Mouse (Mus musculus) intestine, embryonic 14.5 days (tissue): Measurements from ENCODE around the gene Phospho1. TPM values are rescaled to one million over a fixed set of nuclear protein-coding genes. Genes with fewer than 3 reads are reported as not detected.
A peak's percentile ranks its signal among the peaks of the same experiment; 100 is the strongest.

Experiments
- ATAC-seq: fragments of 200-750 bp; cut with Nextera tagmentation; replicated peaks from 2 replicates; pipeline ENCODE4 v1.8.0; 2017; ENCODE audit warnings: low read depth, moderate number of reproducible peaks, moderate TSS enrichment, moderate library complexity; ENCODE audit not compliant: low FRiP score, low TSS enrichment
- DNase-seq: peaks from one replicate; pipeline ENCODE4 v3.0.0-alpha.2; 2018; ENCODE audit warnings: low spot score
- H3K27ac ChIP-seq: fragments of 300-500 bp; sonication (generic); 2 replicates; pipeline ENCODE4 v1.5.1; 2014; ENCODE audit warnings: low read depth, mild to moderate bottlenecking, control low read depth
- H3K27me3 ChIP-seq: fragments of 300-500 bp; sonication (generic); replicated peaks from 2 replicates; pipeline ENCODE4 v1.6.1; 2014; ENCODE audit warnings: low read length, control low read depth; ENCODE audit not compliant: control insufficient read depth, insufficient read depth
- H3K36me3 ChIP-seq: fragments of 300-500 bp; sonication (generic); 2 replicates; pipeline ENCODE4 v1.6.1; 2014; ENCODE audit warnings: low read length, control low read depth; ENCODE audit not compliant: control insufficient read depth, insufficient read depth
- H3K4me1 ChIP-seq: fragments of 300-500 bp; sonication (generic); replicated peaks from 2 replicates; pipeline ENCODE4 v1.6.1; 2014; ENCODE audit warnings: low read length, control low read depth, mixed read lengths; ENCODE audit not compliant: control insufficient read depth, insufficient read depth
- H3K4me2 ChIP-seq: fragments of 300-500 bp; sonication (generic); 2 replicates; pipeline ENCODE4 v1.6.1; 2014; ENCODE audit warnings: low read length
- H3K4me3 ChIP-seq: fragments of 300-500 bp; sonication (generic); 2 replicates; pipeline ENCODE4 v1.5.1; 2014; ENCODE audit warnings: low read depth, low read length, control low read depth, mixed read lengths
- H3K9ac ChIP-seq: fragments of 300-500 bp; sonication (generic); 2 replicates; pipeline ENCODE4 v1.6.1; 2014; ENCODE audit warnings: mild to moderate bottlenecking, low read length
- H3K9me3 ChIP-seq: fragments of 300-500 bp; sonication (generic); 2 replicates; pipeline ENCODE4 v1.6.1; 2016; ENCODE audit warnings: low read length, control low read depth; ENCODE audit not compliant: control insufficient read depth
- WGBS: fragments of 180-500 bp; shearing (Covaris S2); extraction: QIAGEN DNeasy Blood & Tissue Kit; methylation state at CpG from one replicate; pipeline ENCODE4 v1.1.7; 2014; 5-methylcytosine and 5-hydroxymethylcytosine counted together
- polyA plus RNA-seq: library from polyadenylated mRNA; unstranded; fragments of >200 nt; fragmentation: Nextera tagmentation; extraction: Ambion mirVana; gene quantifications from 2 replicates; pipeline ENCODE4 v1.2.1, GENCODE M21; 2014

The Phospho1 gene
- polyA plus RNA-seq, 1 experiment from 2014 or later = 0.39 TPM

GRCm38 (mm10) chr11:95819138-95819537 is 5.2 kb upstream of the Phospho1 start:
- ATAC-seq (no peak), DNase-seq (no peak)
- Histone ChIP-seq H3K4me3 (no peak overlapping the region), H3K27ac (no peak overlapping the region), H3K36me3 (no peaks in the 10 kb centered on the region), H3K27me3 (0 out of 2 replicates have a peak, but pooled peaks cover 6% of the 10 kb centered on the region), H3K9ac (no peak overlapping the region), H3K4me2 (no peak overlapping the region), H3K9me3 (no peaks in the 10 kb centered on the region), H3K4me1 (no peaks in the 10 kb centered on the region)
- 88% methylated on average over 8 of the region's 8 CpGs for WGBS

- WGBS = 88% methylated on average over 3 of the region's 3 CpGs
- Histone ChIP-seq H3K4me3 (no peak overlapping the region), H3K9me3 (no peaks in the 10 kb centered on the region), H3K9ac (no peak overlapping the region), H3K27me3 (peaks cover 21% of the 10 kb centered on the region), H3K27ac (no peak overlapping the region), H3K4me2 (no peak overlapping the region), H3K4me1 (peaks cover 7% of the 10 kb centered on the region; the same call in 1 of the 2 replicates), H3K36me3 (no peaks in the 10 kb centered on the region)
- no peak for ATAC-seq
- no peak for DNase-seq
Measured at GRCm38 (mm10) chr11:95821511-95821910, 2.8 kb upstream of the Phospho1 start.

GRCm38 (mm10) chr11:95822437-95822836 is 1.9 kb upstream of the Phospho1 start:
- no peak for DNase-seq
- Histone ChIP-seq H3K9me3 (no peaks in the 10 kb centered on the region), H3K4me1 (peaks cover 7% of the 10 kb centered on the region; the same call in 1 of the 2 replicates), H3K9ac (no peak overlapping the region), H3K27ac (no peak overlapping the region), H3K36me3 (no peaks in the 10 kb centered on the region), H3K4me2 (no peak overlapping the region), H3K27me3 (peaks cover 29% of the 10 kb centered on the region), H3K4me3 (no peak overlapping the region)
- ATAC-seq = no peak
- 96% methylated on average over 4 of the region's 4 CpGs for WGBS

- no peaks in the 10 kb centered on the region for H3K9me3 ChIP-seq
- H3K4me3 ChIP-seq = peak overlapping the region; percentile 61
- peak overlapping the region; percentile 73 for H3K9ac ChIP-seq
- H3K36me3 ChIP-seq = no peaks in the 10 kb centered on the region
- no peak overlapping the region for H3K27ac ChIP-seq
- peak overlapping the region; percentile 97 for H3K4me2 ChIP-seq
- ATAC-seq (peak; percentile 28; the same call in 1 of the 2 replicates), DNase-seq (no peak)
- WGBS = 1% methylated on average over 11 of the region's 11 CpGs
- H3K27me3 ChIP-seq = peaks cover 50% of the 10 kb centered on the region
- peaks cover 7% of the 10 kb centered on the region; the same call in 1 of the 2 replicates for H3K4me1 ChIP-seq
Measured at GRCm38 (mm10) chr11:95824877-95825243, 561 bp downstream of the Phospho1 start.

- H3K27ac ChIP-seq = no peak overlapping the region
- peaks cover 58% of the 10 kb centered on the region for H3K27me3 ChIP-seq
- H3K4me2 ChIP-seq = no peak overlapping the region
- 63% methylated on average over 3 of the region's 3 CpGs for WGBS
- H3K36me3 ChIP-seq = no peaks in the 10 kb centered on the region
- no peak overlapping the region for H3K4me3 ChIP-seq
- no peak overlapping the region for H3K9ac ChIP-seq
- ATAC-seq = no peak
- DNase-seq = no peak
- H3K4me1 ChIP-seq = peaks cover 7% of the 10 kb centered on the region; the same call in 1 of the 2 replicates
- no peaks in the 10 kb centered on the region for H3K9me3 ChIP-seq
Measured at GRCm38 (mm10) chr11:95825625-95826024, 1.3 kb downstream of the Phospho1 start.

- Histone ChIP-seq H3K4me3 (no peak overlapping the region), H3K27me3 (peaks cover 67% of the 10 kb centered on the region), H3K4me1 (peaks cover 16% of the 10 kb centered on the region; the same call in 1 of the 2 replicates), H3K4me2 (no peak overlapping the region), H3K9ac (no peak overlapping the region), H3K27ac (no peak overlapping the region), H3K36me3 (no peaks in the 10 kb centered on the region), H3K9me3 (no peaks in the 10 kb centered on the region)
- DNase-seq (no peak), ATAC-seq (no peak)
- 51% methylated on average over 6 of the region's 6 CpGs for WGBS
Measured at GRCm38 (mm10) chr11:95826317-95827167, 2.2 kb downstream of the Phospho1 start.

- WGBS = 23% methylated on average over 3 of the region's 3 CpGs
- Histone ChIP-seq H3K9me3 (no peaks in the 10 kb centered on the region), H3K4me1 (peaks cover 17% of the 10 kb centered on the region; the same call in 1 of the 2 replicates), H3K36me3 (no peaks in the 10 kb centered on the region), H3K27me3 (peaks cover 73% of the 10 kb centered on the region), H3K4me2 (no peak overlapping the region), H3K27ac (no peak overlapping the region), H3K9ac (no peak overlapping the region), H3K4me3 (no peak overlapping the region)
- DNase-seq (no peak), ATAC-seq (no peak)
Measured at GRCm38 (mm10) chr11:95827168-95827447, 2.8 kb downstream of the Phospho1 start.

- Histone ChIP-seq H3K9ac (no peak overlapping the region), H3K4me2 (no peak overlapping the region)
- peak; percentile 90 for DNase-seq
Measured at GRCm38 (mm10) chr11:95827464-95828085, 3.3 kb downstream of the Phospho1 start.

More at GRCm38 (mm10) chr11:95827464-95828085, 3.3 kb downstream of the Phospho1 start:
- WGBS = 20% methylated on average over 3 of the region's 3 CpGs
- no peak for ATAC-seq
- Histone ChIP-seq H3K9me3 (no peaks in the 10 kb centered on the region), H3K4me3 (no peak overlapping the region), H3K4me1 (peaks cover 17% of the 10 kb centered on the region; the same call in 1 of the 2 replicates), H3K27ac (no peak overlapping the region), H3K36me3 (no peaks in the 10 kb centered on the region), H3K27me3 (peaks cover 77% of the 10 kb centered on the region)
